Comparison of ENCODE assay signal across 8 mouse cellular contexts in the genomic region with DNA sequence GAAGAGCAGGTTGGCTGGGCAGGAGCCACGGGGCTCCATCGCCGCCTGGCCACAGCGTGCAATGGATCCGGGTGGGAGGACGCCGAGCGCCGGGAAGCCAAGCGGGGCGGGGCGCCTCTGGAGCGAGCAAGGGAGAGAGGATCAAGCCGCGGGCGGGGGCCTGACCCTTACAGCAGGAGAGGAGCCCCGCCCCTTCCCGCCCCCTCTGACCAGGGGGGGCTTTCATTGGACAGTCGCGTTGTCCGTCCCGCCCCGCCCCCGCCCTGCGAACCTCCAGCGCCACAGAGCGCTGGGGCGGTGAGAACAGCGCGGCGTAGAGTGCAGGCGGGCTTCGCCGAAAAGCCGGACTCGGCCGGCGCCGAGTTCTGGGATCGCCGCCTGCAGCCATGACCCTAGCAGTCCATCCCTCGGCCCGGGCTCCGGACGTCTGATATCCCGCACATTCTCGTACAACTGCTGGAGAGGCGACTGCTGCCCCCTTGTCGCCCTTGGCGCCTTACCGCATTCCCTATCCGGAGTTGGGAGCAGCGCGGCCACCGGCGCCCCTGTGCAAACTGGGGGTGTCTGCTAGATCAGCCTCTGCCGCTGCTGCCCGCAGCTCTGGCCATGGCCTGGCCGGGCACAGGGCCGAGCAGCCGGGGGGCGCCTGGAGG. TPM values are rescaled to one million over a fixed set of nuclear protein-coding genes. Genes with fewer than 3 reads are reported as not detected.
DNase-seq lines count a peak whose midpoint lies in the region; ATAC-seq and TF ChIP-seq lines count a peak whose summit lies in the region.

A gene (minus strand): TSS at position 142 of the 653 bp plus-strand sequence.
A gene (plus strand): TSS at position 275 of the 653 bp plus-strand sequence.

- H3K36me3 ChIP-seq in MEL (ENCODE audit: control insufficient read depth in 1 of 2, insufficient read depth in 2 of 2, low read length in 2 of 2): no peaks in the 10 kb centered on the region
- no peaks in the 10 kb centered on the region for H3K36me3 ChIP-seq in lung, embryonic 16.5 days (ENCODE audit: control insufficient read depth, insufficient read depth, low read length)

- H3K9me3 ChIP-seq in MEL (replicated peaks; ENCODE audit: insufficient read depth, low read length): no peaks in the 10 kb centered on the region
- no peaks in the 10 kb centered on the region for H3K9me3 ChIP-seq in lung, embryonic 16.5 days (ENCODE audit: control insufficient read depth, low read length)

- H3K27me3 ChIP-seq in MEL (ENCODE audit: control insufficient read depth in 1 of 2, insufficient read depth in 2 of 2, low read length in 2 of 2): peaks cover 6 to 7% of the 10 kb centered on the region in 2 experiments; a peak in 3 of 4 replicates
- H3K27me3 ChIP-seq in cerebellum, adult 2 months (ENCODE audit: control insufficient read depth, insufficient read depth, low read length): no peaks in the 10 kb centered on the region
- H3K27me3 ChIP-seq in lung, embryonic 16.5 days (ENCODE audit: control insufficient read depth, insufficient read depth, low read depth, low read length): no peaks in the 10 kb centered on the region; the same call in 1 of the 2 replicates

- DNase-seq in MEL (ENCODE audit: low read depth, low spot score): peak; percentile 92
- DNase-seq in cerebellum, adult 2 months: peak; percentile 93 to 96
- peak; percentile 94 for DNase-seq in forelimb bud, embryonic 11.5 days (ENCODE audit: low read depth, low spot score)
- DNase-seq in layer of hippocampus, adult 9-10 months (ENCODE audit: low spot score): peak; percentile 59
- DNase-seq in ovary, postnatal 10 days (ENCODE audit: low spot score): peak; percentile 71
- peak; percentile 44 to 54 for DNase-seq in thymus, postnatal 10 days (ENCODE audit: low spot score in 2 of 2)

- under 1% methylated on average over 61 of the region's 62 CpGs for WGBS in cerebellum, adult 2 months
- WGBS in lung, embryonic 16.5 days: 0% methylated on average over 44 of the region's 62 CpGs

- TF ChIP-seq CTCF in MEL (IDR thresholded peaks at IDR 0.05 in 2 of 3, conservative IDR thresholded peaks at IDR 0.05 in 1 of 3; ENCODE audit: control insufficient read depth in 1 of 3, insufficient read depth in 1 of 3, low read depth in 2 of 3, low read length in 3 of 3, poor library complexity in 1 of 3, severe bottlenecking in 1 of 3): 0 out of 6 replicates have a peak, but pooled peaks of 1 of the 3 experiments have one; percentile 4
- TF ChIP-seq CTCF in cerebellum, adult 2 months (IDR thresholded peaks at IDR 0.05; ENCODE audit: borderline replicate concordance, insufficient read depth, low read depth, low read length): no peak

- no peak for TF ChIP-seq EP300 in MEL (IDR thresholded peaks at IDR 0.05; ENCODE audit: low read depth in 1 of 2, low read length in 2 of 2)

- peak within 1 kb of the TSS; percentile 65 for H3K9ac ChIP-seq in MEL (ENCODE audit: control insufficient read depth, low read depth, low read length, poor library complexity, severe bottlenecking)
- H3K9ac ChIP-seq in lung, embryonic 16.5 days (ENCODE audit: low read length): peak within 1 kb of the TSS; percentile 92

- TF ChIP-seq RAD21 in MEL (IDR thresholded peaks at IDR 0.05; ENCODE audit: low read depth, low read length): no peak

- TF ChIP-seq POLR2A in MEL (IDR thresholded peaks at IDR 0.05; ENCODE audit: control insufficient read depth in 1 of 2, insufficient read depth in 1 of 2, low read depth in 1 of 2, low read length in 2 of 2, poor library complexity in 1 of 2): no peak
- peak; percentile 49; the same call in 1 of the 2 replicates for TF ChIP-seq POLR2A in cerebellum, adult 2 months (IDR thresholded peaks at IDR 0.05; ENCODE audit: borderline replicate concordance, insufficient read depth, low read length)

- H3K79me2 ChIP-seq in MEL (ENCODE audit: control insufficient read depth, insufficient read depth, low read length, poor library complexity): no peaks in the 10 kb centered on the region; the same call in 1 of the 2 replicates

- peak; percentile 71 to 74 for ATAC-seq in hematopoietic stem cell, adult 5-6 weeks (replicated peaks in 1 of 2; ENCODE audit: insufficient read depth in 1 of 2, low FRiP score in 2 of 2, low TSS enrichment in 1 of 2, low read depth in 1 of 2, poor library complexity in 2 of 2, severe bottlenecking in 2 of 2)
- peak; percentile 96 for ATAC-seq in lung, embryonic 16.5 days (ENCODE audit: low read depth)

- H3K27ac ChIP-seq in MEL (ENCODE audit: control insufficient read depth, low read depth, low read length): no peak within 1 kb of the TSS
- H3K27ac ChIP-seq in cerebellum, adult 2 months (ENCODE audit: insufficient read depth, low read length): peak within 1 kb of the TSS; percentile 82
- peak within 1 kb of the TSS; percentile 93 for H3K27ac ChIP-seq in lung, embryonic 16.5 days (ENCODE audit: low read length)

- peaks cover 0 to 4% of the 10 kb centered on the region in 2 experiments; a peak in 1 of 4 replicates for H3K4me1 ChIP-seq in MEL (ENCODE audit: control insufficient read depth in 1 of 2, insufficient read depth in 2 of 2, low read length in 2 of 2)
- H3K4me1 ChIP-seq in cerebellum, adult 2 months (ENCODE audit: control insufficient read depth, insufficient read depth, low read length): no peaks in the 10 kb centered on the region
- peaks cover 24% of the 10 kb centered on the region for H3K4me1 ChIP-seq in lung, embryonic 16.5 days (replicated peaks; ENCODE audit: control insufficient read depth, insufficient read depth, low read length)

- peak within 1 kb of the TSS; percentile 70 to 77 for H3K4me3 ChIP-seq in MEL (ENCODE audit: control insufficient read depth in 1 of 2, insufficient read depth in 1 of 2, low read depth in 2 of 2, low read length in 2 of 2)
- H3K4me3 ChIP-seq in cerebellum, adult 2 months (replicated peaks; ENCODE audit: insufficient read depth, low read depth, low read length): peak within 1 kb of the TSS; percentile 79
- peak within 1 kb of the TSS; percentile 75 for H3K4me3 ChIP-seq in lung, embryonic 16.5 days (ENCODE audit: low read length)

- peak within 1 kb of the TSS; percentile 90 for H3K4me2 ChIP-seq in lung, embryonic 16.5 days (ENCODE audit: low read depth, low read length)

TF ChIP-seq in MEL, 35 proteins besides CTCF, POLR2A, EP300 and RAD21:
- TF ChIP-seq POLR2AphosphoS5 (IDR thresholded peaks at IDR 0.05; ENCODE audit: borderline replicate concordance, low read depth, low read length) (no peak), KAT2A (conservative IDR thresholded peaks at IDR 0.05; ENCODE audit: low read depth, low read length) (no peak), SIN3A (IDR thresholded peaks at IDR 0.05; ENCODE audit: low read length) (0 out of 2 replicates have a peak, but pooled peaks have one; percentile 19)

RNA-seq across cellular contexts. Expression of the first gene that starts in this region (rescaled TPM):
- total RNA-seq in MEL (2012; rRNA removed): 7.4 and 8.8 TPM in 2 replicates
- 10 to 100 TPM in 1 of 2 experiments, not detected in 1; 33.9 TPM for polyA plus RNA-seq in MEL (2012; ENCODE audit: insufficient read depth in 1 of 2, insufficient read length in 2 of 2, low read depth in 1 of 2, low replicate concordance in 2 of 2, missing spikeins in 1 of 2)
- 41.2 and 42.7 TPM in 2 replicates for polyA plus RNA-seq in cerebellum, adult 2 months (2012; rRNA removed)
- 26.0 and 30.1 TPM in 2 replicates for total RNA-seq in hematopoietic stem cell, adult 5-6 weeks (2017)
- 27.5 and 29.0 TPM in 2 replicates for polyA plus RNA-seq in lung, embryonic 16.5 days (2015; fragmentation: Nextera tagmentation; extraction: Ambion mirVana)

RNA-seq across cellular contexts. Expression of the second gene that starts in this region (rescaled TPM):
- 0.08 and 0.13 TPM in 2 replicates for total RNA-seq in MEL (2012; rRNA removed)
- polyA plus RNA-seq in MEL (2012; ENCODE audit: insufficient read depth in 1 of 2, insufficient read length in 2 of 2, low read depth in 1 of 2, low replicate concordance in 2 of 2, missing spikeins in 1 of 2): 1 to 10 TPM in 1 of 2 experiments, not detected in 1; 1.1 TPM
- polyA plus RNA-seq in cerebellum, adult 2 months (2012; rRNA removed): 5.6 and 6.4 TPM in 2 replicates
- total RNA-seq in hematopoietic stem cell, adult 5-6 weeks (2017): 2.0 and 2.1 TPM in 2 replicates
- polyA plus RNA-seq in lung, embryonic 16.5 days (2015; fragmentation: Nextera tagmentation; extraction: Ambion mirVana): 14.4 and 14.8 TPM in 2 replicates
